Mouse (Mus musculus) adrenal gland, postnatal 4 days (tissue): ENCODE measurements around the gene BC030867. TPM values are rescaled to one million over a fixed set of nuclear protein-coding genes. Genes with fewer than 3 reads are reported as not detected.

Experiments
- DNase-seq, 2 experiments: peaks; one replicate each; pipeline ENCODE4 v3.0.0; 2021 to 2022; ENCODE audit warnings: low spot score in 2 of 2, mixed read lengths in 2 of 2
- microRNA-seq: library from miRNA; unstranded; fragments of <30 nt; microRNA quantifications from one replicate; pipeline ENCODE4 v1.2.0, GENCODE M21; 2021
- total RNA-seq, 2 experiments: library from RNA; stranded (reverse); gene quantifications; 2 replicates each; pipeline ENCODE4 v1.2.3; 2021

BC030867 gene
- total RNA-seq, 2 experiments from 2014 or later: 4.8 to 6.0 TPM

DNA sequence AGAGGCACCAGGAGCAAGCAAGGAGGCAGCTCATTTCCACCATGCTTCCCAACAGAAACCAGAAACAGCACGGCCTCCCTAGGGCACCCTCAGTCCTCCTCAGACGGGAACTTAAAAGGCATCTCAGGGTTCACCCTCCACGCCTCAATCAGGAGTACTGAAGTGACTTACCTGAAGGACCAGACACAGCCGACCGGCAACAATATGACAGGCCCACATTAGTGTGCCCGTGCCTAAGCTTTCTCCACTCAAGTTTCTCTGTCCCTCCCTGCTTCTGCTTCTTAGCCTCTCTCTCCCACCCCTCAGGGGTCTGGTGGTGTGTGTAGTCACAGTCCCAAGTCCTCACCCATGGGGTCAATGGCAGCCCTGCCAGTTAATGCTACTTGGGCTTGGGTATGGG, 63.9 kb downstream of the BC030867 start:
- no peak for DNase-seq

GRCm38 (mm10) chr11:102314321-102314720, 65.6 kb downstream of the BC030867 start:
- no peak for DNase-seq

Small RNA genes lying within 50 kb of the gene (microRNA-seq; reads per million reads assigned to microRNA genes)
- gene Mir8101: 1.8 reads per million

Other genes with a start within 250 kb of the BC030867 start
- gene Mpp3, start 220.4 kb upstream of the BC030867 start, total RNA-seq: 10 to 100 TPM; 19.2 to 24.4 TPM
- 10 to 100 TPM; 10.7 to 15.6 TPM for gene Cd300lg, start 207.4 kb upstream of the BC030867 start, total RNA-seq
- gene Mpp2, start 160.4 kb upstream of the BC030867 start, total RNA-seq: 10 to 100 TPM in 1 of 2 experiments, 1 to 10 TPM in 1; 8.8 to 11.5 TPM
- gene Ppy, start 147.6 kb upstream of the BC030867 start, total RNA-seq: 1 to 10 TPM in 1 of 2 experiments, not detected in 1; 7.4 TPM
- gene Pyy, start 141.1 kb upstream of the BC030867 start, total RNA-seq: 10 to 100 TPM in 1 of 2 experiments, not detected in 1; 25.9 TPM
- 1 to 10 TPM; 1.3 to 3.1 TPM for gene Nags, start 103.4 kb upstream of the BC030867 start, total RNA-seq
- 10 to 100 TPM; 21.8 to 22.5 TPM for gene Tmem101, start 92.5 kb upstream of the BC030867 start, total RNA-seq
- gene Lsm12, start 63.6 kb upstream of the BC030867 start, total RNA-seq: 10 to 100 TPM; 83.5 to 83.6 TPM
- gene G6pc3, start 59.3 kb upstream of the BC030867 start, total RNA-seq: 10 to 100 TPM; 86.3 to 93.3 TPM
- 100 to 1,000 TPM; 123 to 125 TPM for gene Hdac5, start 18.7 kb upstream of the BC030867 start, total RNA-seq
- gene Asb16, start 19.9 kb downstream of the BC030867 start, total RNA-seq: under 1 TPM; 0.53 to 0.79 TPM
- gene Tmub2, start 36.0 kb downstream of the BC030867 start, total RNA-seq: 10 to 100 TPM; 56.5 to 58.3 TPM
- 10 to 100 TPM; 58.3 to 58.7 TPM for gene Atxn7l3, start 47.7 kb downstream of the BC030867 start, total RNA-seq
- gene Ubtf, start 70.9 kb downstream of the BC030867 start, total RNA-seq: 100 to 1,000 TPM; 136 to 152 TPM
- 100 to 1,000 TPM in 1 of 2 experiments, 10 to 100 TPM in 1; 75.5 to 140 TPM for gene Slc4a1, start 117.3 kb downstream of the BC030867 start, total RNA-seq
- 10 to 100 TPM; 59.3 to 61.2 TPM for gene Rundc3a, start 144.5 kb downstream of the BC030867 start, total RNA-seq
- gene Slc25a39, start 159.1 kb downstream of the BC030867 start, total RNA-seq: 100 to 1,000 TPM; 254 to 261 TPM
- gene Grn, start 181.4 kb downstream of the BC030867 start, total RNA-seq: 100 to 1,000 TPM; 170 to 175 TPM
- gene Fam171a2, start 198.8 kb downstream of the BC030867 start, total RNA-seq: 10 to 100 TPM; 22.5 to 22.9 TPM
- gene Itga2b, start 221.2 kb downstream of the BC030867 start, total RNA-seq: 1 to 10 TPM; 6.1 to 8.4 TPM